Mouse (Mus musculus): ENCODE measurements around the gene Gpr83.

The Gpr83 gene

DNA sequence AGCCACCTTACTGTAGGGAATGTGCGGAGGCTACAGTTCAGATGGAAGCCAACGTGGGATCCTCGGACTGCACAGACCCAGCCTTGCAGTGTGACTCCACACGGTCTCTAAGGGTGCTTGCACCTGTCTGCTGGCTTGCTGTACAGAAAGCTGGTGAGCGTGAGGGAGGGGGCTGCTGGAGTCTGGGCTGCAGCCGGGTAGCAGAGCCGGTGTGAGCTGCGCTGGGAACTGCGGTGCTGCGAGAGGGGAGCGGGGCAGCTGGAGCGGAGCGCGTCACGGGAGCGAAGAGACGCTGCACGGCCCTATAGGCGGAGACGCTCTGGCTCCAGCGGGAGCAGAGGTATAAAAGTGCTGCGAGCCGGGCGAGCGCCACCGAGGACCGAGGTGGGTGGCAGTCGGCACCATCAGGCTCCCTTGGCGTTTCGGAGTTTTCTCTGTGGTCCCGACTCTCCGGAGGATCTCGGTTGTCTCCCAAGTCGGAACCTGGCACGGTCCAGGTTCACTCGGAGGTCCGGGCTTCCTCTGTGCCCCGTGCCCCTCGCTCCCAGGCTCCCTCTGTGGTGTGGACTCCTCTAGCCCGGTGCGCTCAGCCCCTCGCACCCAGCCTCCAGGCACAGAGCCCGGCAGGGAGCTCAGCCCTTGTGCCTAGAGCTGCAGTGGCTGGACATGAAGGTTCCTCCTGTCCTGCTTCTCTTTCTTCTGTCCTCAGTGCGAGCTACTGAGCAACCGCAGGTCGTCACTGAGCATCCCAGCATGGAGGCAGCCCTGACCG is at the start of gene Gpr83:
Gpr83 (plus strand) TSS at position 343 of the 772 bp plus-strand sequence.
- DNase-seq (ENCODE audit: low spot score in 2 of 2): peak in 1 of 2 experiments; percentile 15

DNA sequence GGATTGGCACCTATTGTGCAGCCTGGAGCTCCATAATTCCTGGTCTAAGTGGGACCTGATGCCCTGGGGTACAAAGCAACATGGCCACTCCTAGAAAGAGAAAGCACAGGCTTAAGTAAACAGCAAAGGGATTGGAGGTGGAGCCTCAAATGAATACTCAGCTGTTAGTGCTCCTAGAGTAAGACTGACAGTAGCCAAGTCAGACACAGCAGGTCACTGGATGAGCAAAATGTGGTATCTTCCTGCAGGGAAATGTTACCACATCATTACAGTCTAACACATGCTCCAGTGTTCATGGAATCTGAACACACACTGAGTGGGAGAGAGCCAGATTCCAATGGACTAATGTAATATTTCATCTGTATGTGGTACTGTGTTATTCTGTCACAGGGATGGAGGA is 38.6 kb upstream of the Gpr83 start:
- DNase-seq (ENCODE audit: low spot score in 2 of 2): no peak

DNA sequence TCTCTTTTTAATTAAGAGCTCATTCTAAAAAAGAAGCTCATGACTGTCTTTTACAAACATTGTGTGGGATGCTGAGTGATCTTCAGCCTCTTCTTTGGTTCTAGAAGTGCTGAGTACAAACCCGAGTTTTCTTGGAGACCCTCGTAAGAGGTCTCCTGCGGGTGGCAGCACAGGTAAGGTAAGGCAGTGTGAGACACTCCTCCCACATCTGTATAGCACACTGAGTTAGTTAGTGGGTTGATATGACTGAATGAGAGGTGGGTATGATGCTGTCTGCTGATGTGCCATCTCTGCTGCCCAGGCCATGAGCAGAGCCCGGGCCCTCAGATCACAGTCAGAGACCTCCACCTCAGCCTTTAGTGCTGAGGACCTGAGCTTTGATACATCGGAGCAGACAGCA is 35.2 kb upstream of the Gpr83 start:
- DNase-seq (ENCODE audit: low spot score in 2 of 2): no peak

DNA sequence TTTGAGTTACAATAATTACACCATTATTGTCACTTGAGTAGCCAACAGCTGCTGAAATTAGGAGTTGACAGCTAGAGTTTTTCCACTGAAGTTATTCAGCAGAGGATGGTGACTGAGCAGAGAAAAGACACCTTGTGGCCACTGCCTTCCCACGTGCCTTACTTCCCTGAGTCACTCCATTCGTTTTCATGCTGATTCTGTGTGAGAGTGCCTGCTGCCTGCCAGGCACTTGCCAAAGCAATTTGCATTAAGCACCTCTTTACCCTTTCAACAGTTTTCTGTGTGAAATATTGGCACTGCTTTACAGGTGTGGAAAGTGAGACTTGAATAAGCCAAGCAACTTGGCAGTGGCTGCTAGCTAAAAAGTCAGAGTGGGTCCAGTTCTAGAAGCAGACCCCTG is 32.1 kb upstream of the Gpr83 start:
- DNase-seq (ENCODE audit: low spot score in 2 of 2): no peak

DNA sequence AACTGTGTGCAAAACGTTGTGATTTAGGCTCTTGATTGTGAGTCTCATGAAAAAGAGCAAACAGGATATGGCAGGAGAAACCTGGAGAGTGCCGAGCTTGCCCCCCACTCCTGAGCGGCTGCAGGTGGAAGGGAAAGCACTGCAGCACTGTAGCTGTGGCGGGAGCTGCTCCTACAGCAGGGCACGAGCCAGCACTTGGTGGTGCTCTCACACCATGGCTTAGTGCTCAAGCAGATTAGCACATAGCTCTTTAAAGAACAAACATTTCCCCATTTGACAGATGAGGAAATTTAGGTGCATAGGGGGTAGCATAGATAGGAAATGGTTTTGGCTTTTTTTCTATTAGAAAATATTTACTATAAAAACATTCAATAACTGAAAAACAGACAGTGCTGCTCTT is 28.0 kb upstream of the Gpr83 start:
- no peak for DNase-seq (ENCODE audit: low spot score in 2 of 2)

DNA sequence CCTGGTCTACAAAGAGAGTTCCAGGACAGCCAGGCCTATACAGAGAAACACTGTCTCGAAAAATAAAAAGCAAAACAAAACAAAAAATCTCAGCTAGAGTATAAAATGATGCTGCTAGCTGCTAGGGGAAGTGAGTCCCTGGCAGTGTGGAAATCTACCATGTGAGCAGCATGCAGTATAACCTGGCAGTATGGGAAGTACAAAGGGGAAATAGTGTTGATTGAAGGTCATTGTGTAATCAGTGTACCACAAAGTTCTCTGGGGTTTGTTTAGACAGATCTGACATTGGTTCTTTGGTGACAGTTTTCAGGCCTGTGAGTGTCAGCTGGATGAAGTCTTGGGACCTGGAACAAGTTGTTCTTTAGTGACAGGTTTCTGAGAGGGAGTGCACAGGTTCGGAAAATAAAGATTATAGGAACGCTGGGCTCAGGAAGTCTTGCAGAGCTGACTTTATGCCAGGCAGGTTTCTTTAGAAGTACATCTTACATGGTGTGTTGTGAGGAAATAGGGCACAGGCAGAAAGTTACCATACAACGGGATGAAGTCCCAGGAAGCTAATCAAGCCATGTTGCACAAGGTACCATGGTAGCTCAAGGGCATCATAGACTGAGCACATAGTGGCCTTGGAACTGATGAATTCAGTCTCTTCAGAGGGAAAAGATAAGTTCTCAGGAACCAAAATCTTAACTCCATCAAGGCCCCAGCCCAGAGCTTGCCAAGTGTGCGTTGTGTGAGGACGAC is 24.5 kb upstream of the Gpr83 start:
- no peak for DNase-seq (ENCODE audit: low spot score in 2 of 2)

DNA sequence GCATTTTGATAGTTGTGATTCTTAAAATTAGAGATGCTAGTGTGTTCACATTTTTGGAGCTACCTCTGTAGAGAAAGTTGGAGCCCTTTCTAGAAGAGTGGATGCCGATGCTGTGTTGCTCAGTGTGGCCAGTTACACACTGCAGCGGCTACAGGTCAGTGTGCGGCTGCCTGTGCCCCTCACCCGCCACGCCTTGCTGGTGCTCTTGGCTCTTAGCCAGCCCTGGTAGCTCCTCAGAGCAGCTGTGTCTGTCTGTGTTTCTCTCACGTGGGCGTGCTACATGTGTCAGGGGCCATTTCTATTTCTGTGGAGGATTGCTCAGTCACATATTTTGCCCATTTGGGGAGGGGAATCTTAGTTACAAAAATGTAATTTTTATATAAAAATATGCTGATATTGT is 20.5 kb upstream of the Gpr83 start:
- DNase-seq (ENCODE audit: low spot score in 2 of 2): peak in 1 of 2 experiments; percentile 43

DNA sequence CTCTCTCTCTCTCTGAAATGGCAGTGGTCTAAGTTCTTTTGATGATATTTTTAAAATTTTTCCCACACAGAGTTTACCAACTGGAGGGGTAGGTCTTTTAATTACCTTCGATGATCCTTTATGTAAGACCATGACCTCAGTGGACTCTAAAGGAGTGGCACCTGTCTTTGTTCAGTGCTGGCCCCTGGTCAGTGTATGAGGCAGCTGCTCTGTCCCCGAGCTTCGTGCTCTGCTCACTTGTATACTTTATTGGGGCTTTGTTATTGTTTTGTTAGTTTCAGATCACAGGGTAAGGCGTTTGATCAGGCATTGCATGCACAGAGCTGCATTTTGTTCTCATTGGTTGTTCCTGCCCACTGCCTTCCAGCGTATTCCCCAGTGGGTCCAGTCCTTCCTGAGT is 20.0 kb upstream of the Gpr83 start:
- no peak for DNase-seq (ENCODE audit: low spot score in 2 of 2)

DNA sequence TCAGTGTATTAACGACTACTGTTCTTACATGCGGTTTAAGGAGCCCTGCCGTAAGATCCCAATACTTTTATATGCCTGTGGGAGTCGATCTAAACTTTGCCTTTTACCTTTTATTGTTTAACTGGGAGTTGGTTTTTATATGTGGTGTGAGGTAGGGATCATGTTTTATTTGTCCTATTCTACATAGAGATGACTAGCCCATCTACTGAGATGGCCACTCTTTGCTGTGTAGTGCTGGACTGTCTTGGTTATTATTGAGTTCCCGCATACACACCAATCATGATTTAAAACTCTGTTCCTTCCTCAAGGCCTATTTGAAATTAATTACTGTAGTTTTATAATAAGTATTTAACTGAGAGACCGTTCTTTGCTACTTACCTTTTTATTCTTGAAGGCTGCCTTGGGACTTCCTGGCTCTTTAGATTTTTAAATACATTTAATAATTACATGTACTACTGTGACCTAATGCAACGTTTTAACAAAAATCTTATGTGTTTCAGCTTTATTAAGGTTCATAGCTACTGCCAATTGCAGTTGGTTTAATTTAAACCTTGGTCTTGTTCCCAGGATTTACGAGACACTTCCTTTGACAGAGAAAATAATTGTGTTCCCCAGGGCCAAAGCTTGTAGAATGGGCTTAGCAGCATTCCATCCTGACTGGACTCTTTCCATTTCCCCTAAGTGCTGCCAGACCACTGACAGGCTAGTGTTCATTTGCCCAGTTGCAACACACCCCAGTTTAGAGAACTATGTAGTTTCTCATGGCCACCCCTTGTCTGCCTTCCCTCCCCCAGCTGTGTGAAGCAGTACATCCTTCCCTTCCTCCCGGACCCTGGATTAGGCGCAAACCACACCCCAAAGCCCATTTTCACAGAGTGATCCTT is 17.9 kb upstream of the Gpr83 start:
- no peak for DNase-seq (ENCODE audit: low spot score in 2 of 2)

DNA sequence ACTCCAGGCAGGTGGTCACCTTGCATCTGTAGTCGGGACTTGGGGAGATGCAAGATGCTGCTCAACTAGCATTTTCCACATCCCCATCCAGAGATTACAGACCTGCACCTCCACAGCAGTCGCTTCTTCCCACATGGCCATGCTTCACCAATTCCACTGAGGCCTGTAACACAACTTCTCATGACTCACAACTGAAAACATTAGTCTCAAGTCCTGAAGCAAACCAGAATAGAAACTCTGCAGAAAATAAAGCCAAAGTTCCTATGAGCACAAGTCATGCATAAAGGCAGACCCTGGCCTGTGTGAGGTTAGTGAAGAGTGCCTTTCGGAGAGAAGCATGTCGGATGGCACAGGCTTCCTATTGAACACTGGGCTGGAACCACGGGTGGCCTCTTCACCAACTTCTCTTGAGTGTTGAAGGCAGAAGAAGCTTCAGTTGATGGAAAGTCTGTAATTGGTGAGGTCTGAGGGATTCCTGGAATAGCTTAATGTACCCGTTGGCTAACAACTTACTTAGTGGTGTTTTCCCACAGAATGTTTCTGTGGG is 16.6 kb upstream of the Gpr83 start:
- DNase-seq (ENCODE audit: low spot score in 2 of 2): no peak

DNA sequence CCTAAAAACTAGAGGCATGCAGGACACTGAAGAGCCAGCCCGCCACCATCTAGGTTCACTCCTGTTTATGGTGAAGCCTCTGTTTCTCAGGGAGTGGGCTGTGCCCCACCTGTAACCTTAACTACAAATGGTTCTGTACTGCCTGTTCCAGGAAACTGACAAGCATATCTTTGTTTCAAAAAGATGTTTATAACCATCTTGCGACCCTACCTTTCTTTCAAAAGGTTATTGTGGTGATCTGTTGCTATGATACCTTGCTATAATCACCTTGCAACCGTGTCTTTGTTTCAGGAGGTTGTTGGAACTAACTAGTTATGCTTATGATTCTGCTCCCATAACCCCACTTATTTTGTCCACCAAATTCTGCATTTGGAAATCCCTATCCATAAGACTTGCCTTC is 16.1 kb upstream of the Gpr83 start:
- no peak for DNase-seq (ENCODE audit: low spot score in 2 of 2)

DNA sequence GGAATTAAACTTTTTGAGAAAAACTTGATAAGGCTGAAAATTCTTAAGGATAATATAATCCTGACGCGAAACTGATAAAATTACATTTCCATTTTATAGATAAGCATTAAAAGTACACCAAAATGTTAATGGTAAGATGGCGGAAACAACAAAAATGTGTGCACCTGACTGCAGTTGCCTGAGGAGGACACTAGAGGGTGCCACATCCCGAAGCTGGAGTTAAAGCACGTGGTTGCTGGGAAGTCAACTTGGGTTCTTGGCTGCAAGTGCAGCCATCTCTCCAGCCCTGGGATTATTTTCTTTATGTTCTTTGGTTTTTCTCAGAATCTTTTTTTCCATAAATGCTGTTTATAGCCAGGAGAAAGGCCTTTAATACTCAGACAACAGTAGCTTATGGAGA is 13.6 kb upstream of the Gpr83 start:
- DNase-seq (ENCODE audit: low spot score in 2 of 2): no peak

DNA sequence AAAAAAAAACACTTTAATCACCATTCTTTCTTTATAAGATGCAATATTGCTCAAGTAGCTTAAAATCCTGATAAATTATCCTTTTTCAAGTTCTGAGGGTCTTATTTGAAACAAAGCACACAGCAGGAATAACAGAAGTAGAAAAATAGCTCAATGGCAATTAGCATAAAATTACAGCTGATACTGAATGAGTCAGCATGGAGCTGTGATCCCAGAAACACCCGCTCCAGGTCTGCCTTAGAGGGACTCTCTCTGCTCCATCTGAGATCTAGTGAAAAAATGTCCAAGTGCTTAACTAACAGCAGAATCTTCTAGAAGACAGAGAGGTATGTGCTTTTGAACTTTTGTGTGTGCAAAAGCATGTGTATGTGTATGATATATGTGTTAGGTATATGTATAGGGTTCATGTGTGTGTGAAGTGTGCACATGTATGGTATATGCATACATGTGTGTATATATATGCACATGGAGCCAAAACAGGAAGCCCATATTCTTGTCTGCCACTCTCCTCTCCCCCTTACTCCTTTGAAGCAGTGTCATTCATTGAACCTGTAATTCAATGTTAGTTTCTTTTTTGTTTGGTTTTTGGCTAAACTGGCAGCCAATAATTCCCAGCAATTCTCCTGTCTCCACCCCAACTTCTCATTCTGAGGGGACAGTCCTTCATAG is 11.6 kb upstream of the Gpr83 start:
- no peak for DNase-seq (ENCODE audit: low spot score in 2 of 2)

DNA sequence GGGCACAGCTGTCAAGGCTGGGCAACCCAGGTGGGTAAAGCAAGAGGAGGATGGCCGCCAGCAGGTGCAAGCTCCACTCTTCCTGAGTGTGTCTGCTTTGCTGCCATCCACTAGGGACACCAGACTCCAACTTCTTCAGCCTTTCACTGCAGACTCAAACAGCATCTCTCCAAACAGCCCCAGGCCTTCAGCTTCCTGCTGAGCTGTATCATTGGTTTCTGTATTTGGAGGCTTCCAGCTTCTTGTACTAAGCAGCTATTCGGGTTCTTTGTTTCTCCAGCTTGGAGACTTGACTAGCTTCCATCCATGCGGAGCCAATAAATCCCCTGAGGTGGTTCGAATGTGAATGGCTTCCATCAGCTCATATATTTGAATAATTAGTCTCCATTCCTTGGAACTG is 5.4 kb upstream of the Gpr83 start:
- no peak for DNase-seq (ENCODE audit: low spot score in 2 of 2)

DNA sequence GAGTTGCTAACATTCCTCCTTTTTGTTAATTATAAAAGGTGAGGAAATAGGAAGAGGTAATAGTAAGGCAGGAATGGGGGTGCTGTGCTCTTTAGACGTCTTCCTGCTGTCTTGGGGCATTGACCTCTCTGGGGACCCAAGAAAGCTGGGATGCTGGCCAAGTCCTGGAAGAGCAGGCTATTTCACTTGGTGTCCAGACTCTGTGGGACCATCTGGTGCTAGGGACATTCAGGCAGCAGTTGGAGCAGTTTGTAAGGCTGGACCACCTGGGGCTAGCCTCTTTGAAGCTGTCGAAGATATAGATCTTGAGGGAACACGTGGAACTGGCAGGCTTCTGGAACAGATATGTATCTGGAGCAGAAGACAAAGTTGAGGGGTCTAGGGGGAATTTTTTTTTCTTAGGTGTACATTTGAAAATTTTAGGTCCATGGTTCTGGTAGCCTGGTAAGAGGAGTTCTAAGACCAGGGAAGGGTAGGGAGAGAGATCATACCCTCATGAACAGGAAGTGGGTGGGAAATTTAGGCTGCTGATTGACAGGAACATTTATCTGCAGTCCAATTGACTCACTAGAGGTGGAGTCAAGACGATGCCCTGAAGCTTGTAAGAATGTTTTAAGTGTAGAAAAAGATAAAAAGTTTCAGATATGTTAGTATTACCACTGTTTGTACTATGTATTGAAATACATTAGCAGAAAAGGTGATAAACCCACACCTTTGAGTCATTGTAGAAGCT is 2.9 kb upstream of the Gpr83 start:
- peak in 1 of 2 experiments; percentile 30 for DNase-seq (ENCODE audit: low spot score in 2 of 2)

DNA sequence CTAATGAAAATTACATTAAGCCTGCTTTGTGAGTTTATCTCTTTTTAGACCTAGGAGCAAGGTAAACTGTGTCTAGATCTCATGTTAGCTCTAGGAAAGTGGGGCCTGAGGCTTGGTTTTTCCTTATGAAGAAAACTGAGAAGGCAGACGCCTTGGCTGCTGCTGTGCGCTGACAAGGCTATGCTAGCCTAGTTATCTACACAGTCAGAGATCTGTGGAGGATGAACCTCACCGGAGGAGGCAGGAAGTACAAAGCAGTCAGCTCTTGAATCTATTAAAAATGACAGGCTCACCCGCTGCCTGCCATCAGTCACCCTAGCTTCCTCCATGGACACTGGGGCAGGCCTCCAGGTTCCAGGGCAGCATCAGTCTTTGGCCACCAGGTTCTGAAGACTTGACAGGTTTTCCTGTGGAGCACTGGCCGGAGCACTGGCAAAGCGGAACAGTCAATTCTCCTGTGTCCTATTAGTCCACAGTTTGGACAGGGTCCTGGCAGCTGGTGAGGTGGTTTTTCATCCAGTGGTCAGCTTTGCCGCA is 1.8 kb upstream of the Gpr83 start:
- DNase-seq (ENCODE audit: low spot score in 2 of 2): no peak

DNA sequence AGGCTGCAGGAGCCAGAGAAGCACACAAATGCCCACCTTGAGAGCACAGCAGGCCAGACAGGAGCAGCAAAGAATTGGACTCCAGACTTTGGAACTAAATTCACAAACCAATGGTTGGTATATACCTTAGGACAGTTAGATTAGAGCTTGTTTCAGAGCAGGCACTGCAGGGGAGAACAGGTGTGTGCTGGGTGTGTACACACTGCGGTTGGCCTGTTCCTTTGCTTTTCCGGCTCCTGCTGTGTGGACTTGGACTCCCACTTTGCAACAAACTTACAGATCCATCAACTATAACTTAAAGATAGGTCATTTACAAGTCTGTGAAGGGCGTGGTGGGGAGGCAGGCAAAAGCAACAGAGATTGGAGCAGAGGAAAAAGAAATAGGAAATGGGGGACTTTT is 1.2 kb upstream of the Gpr83 start:
- no peak for DNase-seq (ENCODE audit: low spot score in 2 of 2)

DNA sequence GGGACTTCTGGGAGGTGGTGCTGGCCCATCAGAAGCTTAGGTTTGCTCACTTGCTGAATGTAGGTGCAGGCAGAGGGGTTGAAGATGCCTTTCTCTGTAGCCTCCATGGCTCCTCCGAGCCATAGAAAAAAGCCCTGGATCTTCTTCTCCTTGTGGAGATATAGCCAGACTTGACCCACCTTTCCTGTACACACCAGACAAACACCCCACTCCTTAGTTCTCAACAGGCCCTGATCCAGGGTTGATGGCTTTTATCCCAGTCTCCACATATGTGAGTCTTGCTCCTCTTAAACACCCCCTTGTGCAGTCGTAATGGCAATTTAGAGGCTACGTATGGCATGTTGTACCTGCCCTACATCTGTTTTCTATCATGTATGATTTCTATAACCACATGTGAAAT is 3.1 kb downstream of the Gpr83 start:
- DNase-seq (ENCODE audit: low spot score in 2 of 2): no peak

DNA sequence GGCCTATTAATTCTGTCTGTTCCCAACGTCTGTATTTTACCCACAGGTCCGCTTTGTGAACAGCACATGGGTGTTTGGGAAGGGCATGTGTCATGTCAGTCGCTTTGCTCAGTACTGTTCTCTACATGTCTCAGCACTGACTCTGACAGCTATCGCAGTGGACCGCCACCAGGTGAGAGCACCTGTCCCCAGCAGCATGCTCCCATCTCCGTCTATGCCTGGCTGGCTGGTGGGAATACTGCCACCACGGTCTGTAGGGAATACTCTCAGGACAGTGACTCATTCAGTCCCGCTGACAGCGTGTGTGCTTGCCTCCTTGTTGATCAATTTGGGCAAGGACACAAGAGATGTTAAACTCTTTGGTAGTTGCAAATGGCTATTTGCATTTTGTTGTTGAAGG is 4.7 kb downstream of the Gpr83 start:
- DNase-seq (ENCODE audit: low spot score in 2 of 2): no peak

DNA sequence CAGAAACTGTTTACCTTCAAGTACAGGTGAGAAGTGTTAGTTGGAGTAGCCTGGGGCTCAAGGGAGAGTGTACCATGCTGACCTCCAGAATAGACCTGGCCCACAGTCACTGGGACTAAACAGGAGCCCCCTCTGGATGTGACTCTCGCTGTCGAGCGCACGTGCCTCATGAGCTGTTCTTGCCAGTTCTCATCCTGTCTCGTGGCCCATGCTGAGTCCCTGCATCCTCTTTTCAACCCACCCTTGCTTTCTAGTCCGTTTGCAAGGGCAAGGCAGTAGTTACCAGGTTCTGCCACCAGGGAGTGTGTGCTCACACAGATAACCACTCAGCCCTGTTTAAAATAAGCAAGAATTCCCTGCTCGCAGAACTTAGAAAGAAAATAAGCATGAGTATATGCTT is 6.9 kb downstream of the Gpr83 start:
- peak in 1 of 2 experiments; percentile 57 for DNase-seq (ENCODE audit: low spot score in 2 of 2)

DNA sequence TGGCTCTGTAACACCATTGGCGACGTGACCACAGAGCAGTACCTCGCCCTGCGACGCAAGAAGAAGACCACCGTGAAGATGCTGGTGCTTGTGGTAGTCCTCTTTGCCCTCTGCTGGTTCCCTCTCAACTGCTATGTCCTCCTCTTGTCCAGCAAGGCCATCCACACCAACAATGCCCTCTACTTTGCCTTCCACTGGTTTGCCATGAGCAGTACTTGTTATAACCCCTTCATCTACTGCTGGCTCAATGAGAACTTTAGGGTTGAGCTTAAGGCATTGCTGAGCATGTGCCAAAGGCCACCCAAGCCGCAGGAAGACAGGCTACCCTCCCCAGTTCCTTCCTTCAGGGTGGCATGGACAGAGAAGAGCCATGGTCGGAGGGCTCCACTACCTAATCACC is 8.3 kb downstream of the Gpr83 start:
- DNase-seq (ENCODE audit: low spot score in 2 of 2): no peak

Measured in cerebellum, postnatal 4 days (tissue).